Mouse (Mus musculus) lung, postnatal 36 days (tissue): ENCODE data around the gene Olfr1082.
"Not testable (repeated sequence)": the region's sequence is repeated elsewhere in the genome, so short reads cannot be mapped to it uniquely, and the experiment has no call there.

ENCODE experiments used
- DNase-seq: peaks from one replicate; pipeline ENCODE4 v3.0.0; 2022; ENCODE audit warnings: mixed read lengths

Gene Olfr1082

GRCm38 (mm10) chr2:86598866-86599265 lies at the start of gene Olfr1082:
Olfr1082 (minus strand) TSS chr2:86598966.
- not testable (repeated sequence) for DNase-seq

GRCm38 (mm10) chr2:86639625-86640024 lies 40.9 kb upstream of the Olfr1082 start, which contains the start of gene Olfr1084:
Olfr1084 (minus strand) TSS chr2:86639725.
- DNase-seq: not testable (repeated sequence)

- not testable (repeated sequence) for DNase-seq
Measured at GRCm38 (mm10) chr2:86558135-86558534, 40.6 kb downstream of the Olfr1082 start, which contains the start of gene Olfr1080. Olfr1080 (minus strand) TSS chr2:86558235.
